Mouse (Mus musculus) liver, adult (tissue): ENCODE measurements around the gene Gfap.

Experiments
- GATA4 ChIP-seq: IDR thresholded peaks from 2 replicates; pipeline ENCODE4 v1.6.1; 2014; ENCODE audit warnings: mild to moderate bottlenecking, low read length; ENCODE audit not compliant: insufficient replicate concordance

The Gfap gene

GRCm38 (mm10) chr11:102911376-102911775 lies 10.7 kb upstream of the Gfap start:
- TF ChIP-seq GATA4, result no peak

DNA sequence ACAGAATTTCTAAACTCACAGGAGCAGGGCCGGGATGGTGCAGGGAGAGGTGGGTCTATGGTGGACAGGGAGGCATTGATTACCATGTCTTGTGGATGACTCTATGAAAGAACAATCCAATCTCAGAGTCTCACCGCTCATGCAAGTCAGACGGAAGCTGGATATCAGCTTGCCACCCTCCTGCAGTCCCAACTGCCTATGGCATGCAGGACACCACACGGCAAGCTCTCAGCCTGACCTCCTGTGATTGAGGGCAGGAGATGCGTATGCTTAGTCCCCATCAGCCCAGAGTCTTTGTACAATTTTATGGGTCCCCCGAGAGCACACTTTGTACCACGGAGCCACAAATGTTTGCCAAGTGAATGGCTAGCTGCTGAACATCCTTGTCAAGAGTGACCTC lies 2.9 kb upstream of the Gfap start:
- TF ChIP-seq GATA4, result no peak

- no peak for TF ChIP-seq GATA4
Observed at GRCm38 (mm10) chr11:102902107-102902506, 1.4 kb upstream of the Gfap start.

DNA sequence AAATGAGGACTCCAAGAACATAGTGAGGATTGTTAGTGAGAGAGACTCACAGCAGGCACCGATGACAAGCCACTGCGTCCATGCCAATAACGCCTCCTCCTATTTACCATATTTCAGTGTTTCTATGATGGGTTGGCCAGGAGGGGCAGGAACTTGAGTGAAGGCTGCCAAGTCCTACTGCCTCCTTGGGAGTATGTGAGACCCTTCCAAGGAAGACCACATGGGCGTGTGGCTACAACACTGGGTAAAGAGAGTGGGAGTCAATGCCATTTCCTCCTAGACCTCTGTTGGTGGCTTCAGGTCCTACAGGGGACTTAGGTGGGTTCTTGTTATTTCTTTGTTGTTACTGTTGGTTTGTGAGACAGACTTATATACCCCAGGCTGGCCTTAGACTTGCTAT lies 487 bp upstream of the Gfap start:
- no peak for TF ChIP-seq GATA4

DNA sequence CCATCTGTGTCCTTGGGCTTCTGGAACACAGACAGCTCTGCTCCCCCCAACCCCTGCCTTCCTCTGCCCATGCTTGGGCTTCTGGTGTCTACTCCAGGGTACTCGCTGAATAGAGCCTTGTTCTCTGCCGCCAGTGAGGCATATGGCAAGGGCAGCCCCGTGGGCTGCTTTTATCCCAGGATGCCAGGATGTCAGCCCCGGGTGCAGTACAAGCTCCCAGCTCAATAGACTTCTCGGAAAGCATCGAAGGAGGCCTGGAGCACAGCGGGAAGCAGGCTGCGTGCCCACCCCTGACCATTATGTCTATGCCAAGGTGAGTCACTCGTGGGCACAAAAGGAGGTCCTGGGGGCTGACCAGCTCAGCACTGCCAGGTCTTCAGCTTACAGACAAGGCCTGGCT lies 2.3 kb downstream of the Gfap start:
- no peak for TF ChIP-seq GATA4

DNA sequence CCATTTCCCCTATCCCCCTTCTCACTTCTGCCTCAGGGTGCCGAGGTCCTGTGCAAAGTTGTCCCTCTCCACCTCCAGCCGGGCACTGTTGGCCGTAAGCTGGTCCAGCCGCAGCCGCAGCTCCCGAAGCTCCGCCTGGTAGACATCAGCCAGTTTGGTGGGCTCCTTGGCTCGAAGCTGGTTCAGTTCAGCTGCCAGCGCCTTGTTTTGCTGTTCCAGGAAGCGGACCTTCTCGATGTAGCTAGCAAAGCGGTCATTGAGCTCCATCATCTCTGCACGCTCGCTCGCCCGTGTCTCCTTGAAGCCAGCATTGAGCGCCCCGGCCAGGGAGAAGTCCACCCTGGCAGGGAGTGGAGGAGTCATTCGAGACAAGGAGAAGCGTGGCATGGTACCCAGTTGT lies 4.1 kb downstream of the Gfap start:
- TF ChIP-seq GATA4, result no peak

GRCm38 (mm10) chr11:102895779-102896178 lies 4.9 kb downstream of the Gfap start:
- no peak for TF ChIP-seq GATA4

DNA sequence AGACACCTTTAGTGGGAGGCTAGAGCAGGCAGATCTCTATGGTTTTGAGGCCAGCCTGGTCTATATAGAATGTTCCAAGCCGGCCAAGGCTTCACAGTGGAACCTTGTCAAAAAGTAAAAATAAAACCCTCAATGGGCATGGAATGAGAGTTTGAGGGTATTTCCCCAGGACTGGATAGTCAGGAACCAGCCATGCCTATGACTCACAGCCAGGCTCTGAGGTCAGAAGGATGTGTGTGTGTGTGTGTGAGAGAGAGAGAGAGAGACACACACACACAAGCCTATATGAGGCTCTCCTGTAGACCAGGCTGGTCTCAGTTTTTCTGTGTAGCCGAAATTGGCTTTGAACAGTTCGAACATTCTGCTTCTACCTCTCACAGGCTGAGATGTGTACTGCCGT lies 6.0 kb downstream of the Gfap start:
- no peak for TF ChIP-seq GATA4

GRCm38 (mm10) chr11:102893015-102893651 lies 7.6 kb downstream of the Gfap start:
- TF ChIP-seq GATA4, result no peak

GRCm38 (mm10) chr11:102890096-102890495 lies 10.6 kb downstream of the Gfap start:
- no peak for TF ChIP-seq GATA4

- TF ChIP-seq GATA4, result no peak
Observed at GRCm38 (mm10) chr11:102888135-102888534, 12.6 kb downstream of the Gfap start.

DNA sequence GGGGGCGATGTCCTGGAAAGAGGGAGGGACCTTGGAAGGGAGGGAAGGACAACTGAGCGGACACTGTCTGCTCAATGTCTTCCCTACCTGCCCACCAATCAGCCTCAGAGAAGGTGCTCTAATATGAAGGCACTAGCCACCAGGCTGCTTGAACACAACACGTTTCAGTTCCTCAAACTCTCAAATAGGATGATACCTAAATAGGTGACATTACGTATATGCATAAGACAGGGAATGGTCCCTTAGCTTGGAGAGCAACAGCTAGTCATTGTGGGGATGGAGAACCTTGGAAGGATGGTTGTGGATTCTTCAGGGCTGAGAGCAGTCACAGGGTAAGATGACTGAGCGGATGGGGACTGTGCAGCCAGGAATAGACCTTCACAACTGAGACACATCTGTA lies 13.3 kb downstream of the Gfap start:
- no peak for TF ChIP-seq GATA4

DNA sequence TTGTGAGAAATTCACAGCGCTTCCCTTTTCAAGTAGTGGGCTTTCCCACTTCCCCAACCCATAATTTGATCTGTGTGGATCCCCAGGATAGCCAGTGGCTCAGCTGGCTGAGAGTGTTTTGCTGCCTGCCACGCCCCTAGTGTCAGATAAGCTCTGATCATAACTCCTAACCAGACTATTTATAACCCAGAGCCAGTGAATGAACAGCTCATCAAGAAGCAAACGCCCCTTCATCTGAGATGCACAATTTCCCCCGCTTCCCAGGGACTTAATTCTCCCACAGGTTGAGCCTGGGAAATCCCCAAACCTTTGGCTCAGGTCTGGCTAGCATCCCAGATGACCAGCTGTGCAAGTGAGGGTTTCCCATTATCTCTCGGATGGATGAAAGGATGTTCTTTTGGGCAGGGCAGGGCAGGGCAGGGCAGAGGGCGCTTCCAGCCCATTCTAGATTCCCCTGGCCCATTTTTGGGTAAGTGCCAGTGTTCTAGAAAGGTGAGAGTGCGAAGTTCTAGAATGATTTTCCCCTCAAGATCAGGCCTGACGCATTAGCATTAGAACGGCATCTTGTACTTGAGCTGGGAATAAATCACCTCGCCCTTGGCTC lies 16.0 kb downstream of the Gfap start, which contains the start of gene Fam187a:
Fam187a (plus strand) TSS at position 554 of the 604 bp plus-strand sequence.
- no peak for TF ChIP-seq GATA4

GRCm38 (mm10) chr11:102881314-102882198 lies 19.2 kb downstream of the Gfap start:
- TF ChIP-seq GATA4, result no peak

GRCm38 (mm10) chr11:102880585-102881313 lies 20.0 kb downstream of the Gfap start, which contains the start of the genes Eftud2 and Ccdc103:
Gene Eftud2, minus strand, starts transcription at chr11:102880985.
Gene Ccdc103, plus strand, starts transcription at chr11:102881204.
- TF ChIP-seq GATA4, result peak; percentile 85; the same call in 1 of the 2 replicates
